Mouse (Mus musculus): ENCODE results near the gene Ankrd1. TPM values are rescaled to one million over a fixed set of nuclear protein-coding genes. Genes with fewer than 3 reads are reported as not detected.

The Ankrd1 gene
- total and polyA plus RNA-seq, 3 experiments = 0.22 TPM; not detected in 2

DNA sequence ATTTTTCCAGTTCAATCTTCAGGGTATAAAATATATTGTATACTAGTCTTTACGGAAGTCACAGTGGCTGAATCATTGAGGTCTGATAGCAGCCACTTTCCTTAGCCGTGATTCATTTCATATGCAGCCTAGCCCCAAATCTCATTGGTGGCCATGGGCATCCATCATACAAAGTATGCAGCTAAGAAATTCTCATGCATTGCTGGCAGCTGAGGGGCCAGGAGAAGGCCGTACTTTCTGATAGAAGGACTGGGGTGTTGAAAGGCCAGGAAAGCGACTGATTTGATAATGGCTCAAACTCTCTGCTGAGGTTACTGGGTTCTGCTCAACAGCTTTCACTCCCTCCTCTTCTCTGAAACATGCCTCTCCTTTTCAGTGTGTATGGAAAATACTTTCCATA is 3.7 kb downstream of the Ankrd1 start:
- Histone ChIP-seq H3K4me1 (ENCODE audit: insufficient read depth, low read depth, low read length) (no peaks in the 10 kb centered on the region), H3K4me3 (ENCODE audit: low read depth, low read length) (no peak overlapping the region), H3K36me3 (replicated peaks) (no peaks in the 10 kb centered on the region), H3K9me3 (replicated peaks) (no peaks in the 10 kb centered on the region), H3K27me3 (ENCODE audit: insufficient read depth, low read length) (peaks cover 12% of the 10 kb centered on the region; the same call in 1 of the 2 replicates)
- DNase-seq (ENCODE audit: low spot score) (no peak), ATAC-seq (ENCODE audit: extremely low read depth, insufficient number of reproducible peaks, low FRiP score, poor library complexity, severe bottlenecking) (no peak)
- TF ChIP-seq POLR2AphosphoS5 (IDR thresholded peaks at IDR 0.05; ENCODE audit: insufficient replicate concordance, low read depth, low read length) (no peak), GATA2 (IDR thresholded peaks at IDR 0.05; ENCODE audit: borderline replicate concordance, low read depth, low read length) (no peak), TAL1 (conservative IDR thresholded peaks at IDR 0.05; ENCODE audit: low read depth, low read length) (no peak), CTCF (IDR thresholded peaks at IDR 0.05; ENCODE audit: low read depth, low read length) (no peak), GATA1 (IDR thresholded peaks at IDR 0.05; ENCODE audit: borderline replicate concordance, low read length) (no peak)

DNA sequence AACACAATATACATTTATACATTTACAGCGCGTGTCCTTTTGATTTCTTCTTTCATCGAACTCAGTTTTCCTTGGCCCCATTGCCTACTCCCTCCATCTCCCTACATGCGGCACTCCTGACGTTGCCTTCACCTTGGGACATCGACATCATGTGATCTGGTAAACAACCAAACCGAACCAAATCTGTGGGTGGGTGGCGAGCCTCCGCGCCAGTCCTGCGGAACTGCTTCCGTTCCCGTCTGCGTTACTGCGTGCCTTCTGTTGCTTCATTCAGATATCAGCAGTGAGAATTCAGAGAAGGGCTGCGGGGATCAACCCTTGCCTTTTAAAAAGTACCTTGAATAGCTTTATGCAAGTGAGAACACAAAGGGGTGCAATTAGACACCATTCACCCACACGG is 7.9 kb downstream of the Ankrd1 start:
- Histone ChIP-seq H3K27me3 (ENCODE audit: insufficient read depth, low read length) (peaks cover 8% of the 10 kb centered on the region; the same call in 1 of the 2 replicates), H3K36me3 (replicated peaks) (peaks cover under 1% of the 10 kb centered on the region), H3K4me3 (ENCODE audit: low read depth, low read length) (no peak overlapping the region), H3K9me3 (replicated peaks) (no peaks in the 10 kb centered on the region), H3K4me1 (ENCODE audit: insufficient read depth, low read depth, low read length) (no peaks in the 10 kb centered on the region)
- DNase-seq (ENCODE audit: low spot score) (no peak), ATAC-seq (ENCODE audit: extremely low read depth, insufficient number of reproducible peaks, low FRiP score, poor library complexity, severe bottlenecking) (no peak)
- TF ChIP-seq POLR2AphosphoS5 (IDR thresholded peaks at IDR 0.05; ENCODE audit: insufficient replicate concordance, low read depth, low read length) (no peak), GATA1 (IDR thresholded peaks at IDR 0.05; ENCODE audit: borderline replicate concordance, low read length) (no peak), CTCF (IDR thresholded peaks at IDR 0.05; ENCODE audit: low read depth, low read length) (no peak), TAL1 (conservative IDR thresholded peaks at IDR 0.05; ENCODE audit: low read depth, low read length) (no peak), GATA2 (IDR thresholded peaks at IDR 0.05; ENCODE audit: borderline replicate concordance, low read depth, low read length) (no peak)

DNA sequence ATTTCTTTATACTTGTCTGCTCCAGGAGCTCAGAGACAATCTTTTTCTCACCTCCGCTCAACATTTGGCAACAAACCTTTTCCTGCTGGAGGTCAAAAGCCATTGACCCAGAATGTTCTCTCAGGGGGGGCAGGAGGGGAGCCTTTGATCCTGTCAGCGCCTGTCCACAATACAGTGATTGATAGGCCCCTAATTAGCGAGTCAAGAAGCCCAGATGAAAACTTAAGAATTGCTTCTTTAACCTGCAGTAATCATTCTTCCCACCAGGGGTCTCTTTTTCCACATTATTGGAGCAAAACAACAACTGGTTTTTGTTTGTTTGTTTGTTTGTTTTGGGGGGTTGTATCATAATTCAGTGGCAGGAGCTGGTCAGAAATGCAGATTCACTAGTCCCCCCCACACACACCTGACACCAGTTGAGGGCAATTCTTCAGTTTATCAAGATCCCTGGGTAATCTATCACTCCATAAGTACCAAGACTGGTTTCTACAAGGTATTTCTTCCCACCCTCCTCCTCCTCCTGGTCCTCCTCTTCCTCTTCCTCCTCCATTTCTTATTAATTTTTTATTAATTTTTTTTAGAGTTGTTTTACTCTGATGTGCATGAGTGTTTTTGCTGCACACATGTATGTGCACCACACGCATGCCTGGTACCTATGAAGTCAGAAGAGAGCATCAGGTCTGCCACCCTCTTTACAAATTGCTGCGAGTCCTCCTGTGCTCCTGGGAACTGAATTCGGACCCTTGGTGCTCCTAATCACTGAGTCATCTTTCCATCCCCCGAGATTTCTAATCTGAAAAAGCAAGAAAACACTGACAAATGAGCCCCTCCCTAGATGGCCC is 8.6 kb downstream of the Ankrd1 start:
- peaks cover 3% of the 10 kb centered on the region for H3K36me3 ChIP-seq (replicated peaks)
- ATAC-seq (ENCODE audit: extremely low read depth, insufficient number of reproducible peaks, low FRiP score, poor library complexity, severe bottlenecking) (no peak), DNase-seq (ENCODE audit: low spot score) (no peak)
- no peaks in the 10 kb centered on the region for H3K4me1 ChIP-seq (ENCODE audit: insufficient read depth, low read depth, low read length)
- H3K4me3 ChIP-seq (ENCODE audit: low read depth, low read length) = no peak overlapping the region
- TF ChIP-seq CTCF (IDR thresholded peaks at IDR 0.05; ENCODE audit: low read depth, low read length) (0 out of 2 replicates have a peak, but pooled peaks have one; percentile 10), TAL1 (conservative IDR thresholded peaks at IDR 0.05; ENCODE audit: low read depth, low read length) (no peak)
- peaks cover 8% of the 10 kb centered on the region; the same call in 1 of the 2 replicates for H3K27me3 ChIP-seq (ENCODE audit: insufficient read depth, low read length)
- H3K9me3 ChIP-seq (replicated peaks) = no peaks in the 10 kb centered on the region

DNA sequence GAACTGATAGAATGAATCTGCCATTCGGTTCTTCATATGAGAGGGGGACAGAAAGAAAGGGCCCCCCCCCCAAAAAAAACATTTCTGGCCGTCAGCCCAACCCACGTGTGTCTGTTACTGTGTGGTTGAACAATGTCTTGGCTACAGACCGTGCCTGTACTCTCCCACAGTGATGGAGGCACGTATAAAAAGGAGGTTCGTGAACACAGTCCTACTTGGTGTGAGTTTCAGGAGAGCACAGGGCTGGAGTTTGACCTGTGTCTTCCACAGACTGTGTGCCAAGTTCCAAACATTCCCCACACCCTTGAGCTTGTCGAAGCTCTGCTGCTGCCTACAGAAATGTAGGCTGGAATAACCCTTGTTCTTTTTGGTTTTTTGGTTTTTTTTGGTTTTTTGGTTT is 9.4 kb downstream of the Ankrd1 start:
- Histone ChIP-seq H3K36me3 (replicated peaks) (peaks cover 8% of the 10 kb centered on the region), H3K9me3 (replicated peaks) (no peaks in the 10 kb centered on the region), H3K4me1 (ENCODE audit: insufficient read depth, low read depth, low read length) (no peaks in the 10 kb centered on the region), H3K27me3 (ENCODE audit: insufficient read depth, low read length) (peaks cover 8% of the 10 kb centered on the region; the same call in 1 of the 2 replicates), H3K4me3 (ENCODE audit: low read depth, low read length) (no peak overlapping the region)
- no peak for DNase-seq (ENCODE audit: low spot score)
- TF ChIP-seq GATA1 (IDR thresholded peaks at IDR 0.05; ENCODE audit: borderline replicate concordance, low read length) (no peak), POLR2AphosphoS5 (IDR thresholded peaks at IDR 0.05; ENCODE audit: insufficient replicate concordance, low read depth, low read length) (no peak), GATA2 (IDR thresholded peaks at IDR 0.05; ENCODE audit: borderline replicate concordance, low read depth, low read length) (no peak)
- no peak for ATAC-seq (ENCODE audit: extremely low read depth, insufficient number of reproducible peaks, low FRiP score, poor library complexity, severe bottlenecking)

DNA sequence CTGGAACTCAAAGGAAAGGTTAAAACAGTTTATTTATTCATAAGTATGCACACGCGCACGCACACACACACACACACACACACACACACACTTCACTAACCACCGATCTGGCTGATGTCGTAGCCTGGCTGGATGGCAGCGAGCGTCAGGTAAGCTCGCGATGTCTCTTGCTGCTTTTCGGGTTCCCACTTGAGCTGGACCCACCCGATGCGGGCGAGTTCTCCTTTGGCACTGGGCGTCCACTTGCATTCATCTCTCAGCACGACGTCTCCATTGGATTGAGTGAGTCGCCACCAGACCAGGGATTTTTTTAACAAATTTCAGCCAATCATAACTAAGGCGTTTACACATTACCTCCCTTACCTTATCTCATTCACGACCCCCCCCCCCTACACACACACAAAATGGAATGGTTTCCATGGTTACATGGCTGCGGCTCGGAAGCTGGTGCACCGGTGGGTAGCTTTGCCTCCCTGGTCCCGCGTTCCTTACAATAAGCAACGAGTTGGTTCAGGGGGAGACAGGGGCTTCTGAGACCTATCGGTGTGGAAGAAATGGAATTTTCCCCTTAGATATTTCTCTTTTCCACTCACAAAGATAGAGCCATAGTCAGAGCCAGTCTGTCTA is 10.5 kb downstream of the Ankrd1 start:
- Histone ChIP-seq H3K4me3 (ENCODE audit: low read depth, low read length) (no peak overlapping the region), H3K9me3 (replicated peaks) (no peaks in the 10 kb centered on the region), H3K4me1 (ENCODE audit: insufficient read depth, low read depth, low read length) (no peaks in the 10 kb centered on the region), H3K36me3 (replicated peaks) (peaks cover 13% of the 10 kb centered on the region), H3K27me3 (ENCODE audit: insufficient read depth, low read length) (peaks cover 5% of the 10 kb centered on the region; the same call in 1 of the 2 replicates)
- TF ChIP-seq CTCF (IDR thresholded peaks at IDR 0.05; ENCODE audit: low read depth, low read length) (no peak), GATA1 (IDR thresholded peaks at IDR 0.05; ENCODE audit: borderline replicate concordance, low read length) (no peak), GATA2 (IDR thresholded peaks at IDR 0.05; ENCODE audit: borderline replicate concordance, low read depth, low read length) (no peak), POLR2AphosphoS5 (IDR thresholded peaks at IDR 0.05; ENCODE audit: insufficient replicate concordance, low read depth, low read length) (no peak), TAL1 (conservative IDR thresholded peaks at IDR 0.05; ENCODE audit: low read depth, low read length) (no peak)
- DNase-seq (ENCODE audit: low spot score) (no peak), ATAC-seq (ENCODE audit: extremely low read depth, insufficient number of reproducible peaks, low FRiP score, poor library complexity, severe bottlenecking) (no peak)

DNA sequence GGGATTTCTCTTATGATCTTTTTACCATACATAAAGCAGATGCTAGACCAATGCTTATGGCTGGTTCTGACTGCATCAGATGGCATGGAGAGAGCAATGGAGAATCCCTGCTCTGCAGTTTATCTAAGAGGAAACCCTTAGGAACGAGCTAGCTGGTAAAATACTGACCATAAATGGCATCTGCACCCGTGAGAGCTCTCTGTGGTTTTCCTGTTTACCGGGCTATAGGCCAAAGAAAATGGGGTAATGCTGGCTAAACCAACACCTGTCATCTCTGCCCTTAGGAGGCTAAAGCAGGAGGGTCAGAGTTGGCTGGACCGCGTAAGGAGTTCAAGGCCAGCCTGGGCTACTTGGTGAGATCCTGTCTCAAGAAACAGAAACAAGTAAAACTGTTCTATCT is 16.0 kb downstream of the Ankrd1 start:
- ATAC-seq (ENCODE audit: extremely low read depth, insufficient number of reproducible peaks, low FRiP score, poor library complexity, severe bottlenecking) (no peak), DNase-seq (ENCODE audit: low spot score) (no peak)
- no peaks in the 10 kb centered on the region for H3K27me3 ChIP-seq (ENCODE audit: insufficient read depth, low read length)
- H3K36me3 ChIP-seq (replicated peaks) = peaks cover 62% of the 10 kb centered on the region
- H3K4me1 ChIP-seq (ENCODE audit: insufficient read depth, low read depth, low read length) = no peaks in the 10 kb centered on the region
- TF ChIP-seq POLR2AphosphoS5 (IDR thresholded peaks at IDR 0.05; ENCODE audit: insufficient replicate concordance, low read depth, low read length) = no peak
- TF ChIP-seq TAL1 (conservative IDR thresholded peaks at IDR 0.05; ENCODE audit: low read depth, low read length) = no peak
- TF ChIP-seq GATA1 (IDR thresholded peaks at IDR 0.05; ENCODE audit: borderline replicate concordance, low read length) = no peak
- H3K9me3 ChIP-seq (replicated peaks) = no peaks in the 10 kb centered on the region
- H3K4me3 ChIP-seq (ENCODE audit: low read depth, low read length) = no peak overlapping the region
